Mouse (Mus musculus) kidney, embryonic 15.5 days (tissue): Measurements from ENCODE around the gene Rufy1. TPM values are rescaled to one million over a fixed set of nuclear protein-coding genes. Genes with fewer than 3 reads are reported as not detected.

Source experiments
- ATAC-seq: fragments of 200-750 bp; cut with Nextera tagmentation; replicated peaks from 2 replicates; pipeline ENCODE4 v1.8.0; 2017; ENCODE audit warnings: moderate TSS enrichment; ENCODE audit not compliant: low FRiP score
- H3K27ac ChIP-seq: fragments of 300-500 bp; sonication (generic); 2 replicates; pipeline ENCODE4 v1.5.1; 2015; ENCODE audit warnings: mild to moderate bottlenecking, inconsistent platforms
- H3K27me3 ChIP-seq: fragments of 300-500 bp; sonication (generic); 2 replicates; pipeline ENCODE4 v1.6.1; 2015; ENCODE audit warnings: inconsistent platforms
- H3K36me3 ChIP-seq: fragments of 300-500 bp; sonication (generic); 2 replicates; pipeline ENCODE4 v1.6.1; 2015; ENCODE audit warnings: inconsistent platforms
- H3K4me1 ChIP-seq: fragments of 300-500 bp; sonication (generic); 2 replicates; pipeline ENCODE4 v1.6.1; 2015; ENCODE audit warnings: inconsistent platforms
- H3K4me2 ChIP-seq: fragments of 300-500 bp; sonication (generic); 2 replicates; pipeline ENCODE4 v1.6.1; 2015; ENCODE audit warnings: moderate library complexity, mild to moderate bottlenecking, inconsistent platforms
- H3K4me3 ChIP-seq: fragments of 300-500 bp; sonication (generic); replicated peaks from 2 replicates; pipeline ENCODE4 v1.5.1; 2015; ENCODE audit warnings: mild to moderate bottlenecking, inconsistent platforms
- H3K9ac ChIP-seq: fragments of 300-500 bp; sonication (generic); 2 replicates; pipeline ENCODE4 v1.6.1; 2015; ENCODE audit warnings: mild to moderate bottlenecking, inconsistent platforms
- H3K9me3 ChIP-seq: fragments of 300-500 bp; sonication (generic); replicated peaks from 2 replicates; pipeline ENCODE4 v1.6.1; 2016; ENCODE audit warnings: inconsistent platforms
- WGBS: fragments of 180-500 bp; shearing (Covaris S2); methylation state at CpG from one replicate; pipeline ENCODE4 v1.1.7; 2015; ENCODE audit warnings: mixed read lengths; 5-methylcytosine and 5-hydroxymethylcytosine counted together
- polyA plus RNA-seq: library from polyadenylated mRNA; unstranded; fragments of >200 nt; fragmentation: Nextera tagmentation; extraction: Ambion mirVana; gene quantifications from 2 replicates; pipeline ENCODE4 v1.2.1, GENCODE M21; 2015

Gene Rufy1
- polyA plus RNA-seq = 25.7 and 27.9 TPM in 2 replicates

- H3K36me3 ChIP-seq = no peaks in the 10 kb centered on the region
- peak within 1 kb of the TSS; percentile 75 for H3K4me2 ChIP-seq
- H3K9me3 ChIP-seq = no peaks in the 10 kb centered on the region
- ATAC-seq = peak; percentile 79
- H3K27me3 ChIP-seq = no peaks in the 10 kb centered on the region
- H3K4me1 ChIP-seq = peaks cover 10% of the 10 kb centered on the region
- under 1% methylated on average over 89 of the region's 90 CpGs for WGBS
- H3K9ac ChIP-seq = peak within 1 kb of the TSS; percentile 89
- H3K4me3 ChIP-seq = peak within 1 kb of the TSS; percentile 84
- peak within 1 kb of the TSS; percentile 96 for H3K27ac ChIP-seq
Measured at GRCm38 (mm10) chr11:50430277-50431133, at the start of gene Rufy1. Rufy1 (minus strand) TSS chr11:50431125.

GRCm38 (mm10) chr11:50478072-50478471, 47.1 kb upstream of the Rufy1 start:
- Histone ChIP-seq H3K9ac (no peak overlapping the region), H3K27me3 (no peaks in the 10 kb centered on the region), H3K4me1 (no peaks in the 10 kb centered on the region), H3K27ac (no peak overlapping the region), H3K4me3 (no peak overlapping the region), H3K4me2 (no peak overlapping the region), H3K9me3 (no peaks in the 10 kb centered on the region), H3K36me3 (no peaks in the 10 kb centered on the region)
- no peak for ATAC-seq
- WGBS = 85% methylated on average over 2 of the region's 2 CpGs

- H3K9me3 ChIP-seq = no peaks in the 10 kb centered on the region
- H3K36me3 ChIP-seq = no peaks in the 10 kb centered on the region
- H3K27ac ChIP-seq = no peak overlapping the region
- H3K4me2 ChIP-seq = no peak overlapping the region
- H3K4me1 ChIP-seq = no peaks in the 10 kb centered on the region
- H3K27me3 ChIP-seq = no peaks in the 10 kb centered on the region
- H3K4me3 ChIP-seq = no peak overlapping the region
- no peak overlapping the region for H3K9ac ChIP-seq
- no peak for ATAC-seq
- 86% methylated on average over 11 of the region's 11 CpGs for WGBS
Measured at GRCm38 (mm10) chr11:50477486-50478070, 46.7 kb upstream of the Rufy1 start.

GRCm38 (mm10) chr11:50476971-50477370, 46.0 kb upstream of the Rufy1 start:
- H3K9me3 ChIP-seq = no peaks in the 10 kb centered on the region
- no peak overlapping the region for H3K4me2 ChIP-seq
- no peak overlapping the region for H3K27ac ChIP-seq
- no peaks in the 10 kb centered on the region for H3K27me3 ChIP-seq
- H3K9ac ChIP-seq = no peak overlapping the region
- H3K4me1 ChIP-seq = no peaks in the 10 kb centered on the region
- WGBS = 38% methylated on average over 6 of the region's 6 CpGs
- no peak overlapping the region for H3K4me3 ChIP-seq
- H3K36me3 ChIP-seq = no peaks in the 10 kb centered on the region
- ATAC-seq = no peak

- WGBS = 86% methylated on average over 1 of the region's 1 CpGs
- no peak overlapping the region for H3K4me2 ChIP-seq
- H3K27me3 ChIP-seq = no peaks in the 10 kb centered on the region
- no peaks in the 10 kb centered on the region for H3K4me1 ChIP-seq
- H3K9me3 ChIP-seq = peaks cover 4% of the 10 kb centered on the region; the same call in 1 of the 2 replicates
- H3K4me3 ChIP-seq = no peak overlapping the region
- ATAC-seq = no peak
- no peaks in the 10 kb centered on the region for H3K36me3 ChIP-seq
- H3K9ac ChIP-seq = no peak overlapping the region
- H3K27ac ChIP-seq = no peak overlapping the region
Measured at GRCm38 (mm10) chr11:50473933-50474332, 43.0 kb upstream of the Rufy1 start.

GRCm38 (mm10) chr11:50472161-50472939, 41.4 kb upstream of the Rufy1 start:
- Histone ChIP-seq H3K9me3 (peaks cover 4% of the 10 kb centered on the region; the same call in 1 of the 2 replicates), H3K27me3 (no peaks in the 10 kb centered on the region), H3K4me3 (no peak overlapping the region), H3K36me3 (no peaks in the 10 kb centered on the region), H3K9ac (no peak overlapping the region), H3K4me1 (no peaks in the 10 kb centered on the region), H3K27ac (no peak overlapping the region), H3K4me2 (no peak overlapping the region)
- WGBS = 92% methylated on average over 11 of the region's 11 CpGs
- no peak for ATAC-seq

- Histone ChIP-seq H3K9ac (no peak overlapping the region), H3K27me3 (peaks cover 13% of the 10 kb centered on the region), H3K4me3 (no peak overlapping the region), H3K4me2 (no peak overlapping the region), H3K36me3 (no peaks in the 10 kb centered on the region), H3K27ac (no peak overlapping the region), H3K4me1 (peaks cover 15% of the 10 kb centered on the region), H3K9me3 (no peaks in the 10 kb centered on the region)
- WGBS = 68% methylated on average over 7 of the region's 7 CpGs
- no peak for ATAC-seq
Measured at GRCm38 (mm10) chr11:50461481-50461880, 30.6 kb upstream of the Rufy1 start.

GRCm38 (mm10) chr11:50459250-50459649, 28.3 kb upstream of the Rufy1 start:
- 73% methylated on average over 2 of the region's 2 CpGs for WGBS

GRCm38 (mm10) chr11:50457111-50457911, 26.4 kb upstream of the Rufy1 start:
- WGBS = 5% methylated on average over 26 of the region's 26 CpGs
- Histone ChIP-seq H3K4me3 (peak overlapping the region; percentile 2; the same call in 1 of the 2 replicates), H3K4me2 (peak overlapping the region; percentile 37), H3K9me3 (no peaks in the 10 kb centered on the region), H3K27ac (no peak overlapping the region), H3K36me3 (no peaks in the 10 kb centered on the region), H3K27me3 (peaks cover 21% of the 10 kb centered on the region), H3K9ac (no peak overlapping the region), H3K4me1 (peaks cover 15% of the 10 kb centered on the region)
- ATAC-seq = no peak

More at GRCm38 (mm10) chr11:50459250-50459649, 28.3 kb upstream of the Rufy1 start:
- H3K36me3 ChIP-seq = no peaks in the 10 kb centered on the region
- H3K9ac ChIP-seq = no peak overlapping the region
- H3K4me1 ChIP-seq = peaks cover 15% of the 10 kb centered on the region
- no peak for ATAC-seq
- no peak overlapping the region for H3K4me3 ChIP-seq
- no peak overlapping the region for H3K27ac ChIP-seq
- H3K27me3 ChIP-seq = peaks cover 21% of the 10 kb centered on the region
- no peaks in the 10 kb centered on the region for H3K9me3 ChIP-seq
- no peak overlapping the region for H3K4me2 ChIP-seq

GRCm38 (mm10) chr11:50456455-50456854, 25.5 kb upstream of the Rufy1 start:
- no peaks in the 10 kb centered on the region for H3K36me3 ChIP-seq
- no peak for ATAC-seq
- no peaks in the 10 kb centered on the region for H3K9me3 ChIP-seq
- no peak overlapping the region for H3K4me3 ChIP-seq
- H3K27ac ChIP-seq = no peak overlapping the region
- H3K27me3 ChIP-seq = peaks cover 21% of the 10 kb centered on the region
- no peak overlapping the region for H3K9ac ChIP-seq
- peaks cover 14% of the 10 kb centered on the region for H3K4me1 ChIP-seq
- 51% methylated on average over 7 of the region's 7 CpGs for WGBS
- H3K4me2 ChIP-seq = no peak overlapping the region

- ATAC-seq = no peak
- Histone ChIP-seq H3K9me3 (no peaks in the 10 kb centered on the region), H3K27ac (no peak overlapping the region), H3K4me3 (no peak overlapping the region), H3K4me2 (no peak overlapping the region), H3K27me3 (peaks cover 21% of the 10 kb centered on the region), H3K36me3 (no peaks in the 10 kb centered on the region), H3K9ac (no peak overlapping the region), H3K4me1 (peaks cover 10% of the 10 kb centered on the region)
- WGBS = 85% methylated on average over 6 of the region's 6 CpGs
Measured at GRCm38 (mm10) chr11:50454934-50455333, 24.0 kb upstream of the Rufy1 start.
